Mouse (Mus musculus): ENCODE results near the gene Prkar1b.

The Prkar1b gene

GRCm38 (mm10) chr5:138996322-138997073, 153.3 kb downstream of the Prkar1b start:
- DNase-seq, result peak; percentile 57 to 62

GRCm38 (mm10) chr5:138995721-138996311, 154.0 kb downstream of the Prkar1b start:
- peak; percentile 64 to 68 for DNase-seq

- DNase-seq, result peak; percentile 58
These were observed 154.7 kb downstream of the Prkar1b start for GRCm38 (mm10) chr5:138994786-138995720.

GRCm38 (mm10) chr5:138994108-138994785, 155.6 kb downstream of the Prkar1b start:
- DNase-seq, result no peak

- DNase-seq, result no peak
These were observed 156.3 kb downstream of the Prkar1b start for GRCm38 (mm10) chr5:138993371-138994107.

- DNase-seq, result no peak
These were observed 157.0 kb downstream of the Prkar1b start for GRCm38 (mm10) chr5:138992611-138993370.

- no peak for DNase-seq
These were observed 158.1 kb downstream of the Prkar1b start for GRCm38 (mm10) chr5:138991734-138992133.

GRCm38 (mm10) chr5:138990659-138991380, 159.0 kb downstream of the Prkar1b start:
- DNase-seq, result no peak

GRCm38 (mm10) chr5:138989567-138989966, 160.2 kb downstream of the Prkar1b start:
- no peak for DNase-seq

GRCm38 (mm10) chr5:138988764-138989163, 161.0 kb downstream of the Prkar1b start:
- DNase-seq, result no peak

- no peak for DNase-seq
These were observed 161.8 kb downstream of the Prkar1b start for GRCm38 (mm10) chr5:138987994-138988393.

GRCm38 (mm10) chr5:138981921-138982320, 167.9 kb downstream of the Prkar1b start:
- DNase-seq, result no peak

- no peak for DNase-seq
These were observed 169.2 kb downstream of the Prkar1b start for GRCm38 (mm10) chr5:138980608-138981007.

GRCm38 (mm10) chr5:138979840-138980239, 170.0 kb downstream of the Prkar1b start:
- DNase-seq, result no peak

- DNase-seq, result no peak
These were observed 172.0 kb downstream of the Prkar1b start for GRCm38 (mm10) chr5:138977759-138978158.

GRCm38 (mm10) chr5:138974911-138975485, 174.8 kb downstream of the Prkar1b start:
- no peak for DNase-seq

GRCm38 (mm10) chr5:138973480-138973879, 176.3 kb downstream of the Prkar1b start:
- DNase-seq, result no peak

GRCm38 (mm10) chr5:138971405-138971804, 178.4 kb downstream of the Prkar1b start:
- no peak for DNase-seq

- no peak for DNase-seq
These were observed 179.7 kb downstream of the Prkar1b start for GRCm38 (mm10) chr5:138970056-138970490.

Data from cerebellum, postnatal 36 days (tissue).